Mouse (Mus musculus) liver (tissue): ENCODE results near the gene Kank2.

Experiments
- DNase-seq: peaks from one replicate; pipeline ENCODE4 v3.0.0-alpha.2; 2020; ENCODE audit warnings: mixed read lengths

Gene Kank2

DNA sequence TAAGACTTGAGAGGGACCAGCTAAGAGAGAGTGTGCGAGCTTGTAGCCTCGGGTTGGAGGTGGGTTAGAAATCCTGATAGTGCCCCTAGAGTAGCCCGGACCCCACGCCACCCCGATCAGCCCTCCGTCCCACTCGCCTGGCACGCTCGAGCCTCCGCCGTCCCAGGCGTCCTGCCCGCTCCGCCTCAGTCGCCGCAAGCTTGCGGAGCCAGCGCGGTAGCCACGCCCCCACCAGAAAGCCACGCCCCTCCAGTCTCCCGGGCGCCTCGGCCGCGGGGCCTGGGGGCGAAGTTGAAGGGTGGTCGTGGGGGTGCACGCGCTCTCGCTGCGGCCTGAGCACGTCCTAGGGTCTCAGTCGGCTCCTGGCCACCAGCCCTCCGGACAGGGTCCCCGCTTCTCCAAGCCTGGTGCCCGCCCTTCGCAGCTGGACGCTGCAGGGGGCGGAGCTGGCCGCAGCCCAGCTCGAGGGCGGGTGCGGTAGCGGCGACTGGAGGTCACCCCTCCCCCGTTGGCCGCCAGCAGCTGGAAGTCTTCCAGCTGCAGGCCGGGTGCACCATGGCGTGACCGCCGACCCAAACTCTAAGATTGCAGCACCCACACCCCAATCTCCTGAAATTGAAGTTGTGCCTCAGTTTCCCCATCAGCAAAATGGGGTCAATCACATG, at the start of gene Kank2:
Gene Kank2 (minus strand): TSS at position 400 of the 665 bp plus-strand sequence.
- peak; percentile 88 for DNase-seq

GRCm38 (mm10) chr9:21847926-21848325, 49.4 kb upstream of the Kank2 start:
- DNase-seq = no peak

DNA sequence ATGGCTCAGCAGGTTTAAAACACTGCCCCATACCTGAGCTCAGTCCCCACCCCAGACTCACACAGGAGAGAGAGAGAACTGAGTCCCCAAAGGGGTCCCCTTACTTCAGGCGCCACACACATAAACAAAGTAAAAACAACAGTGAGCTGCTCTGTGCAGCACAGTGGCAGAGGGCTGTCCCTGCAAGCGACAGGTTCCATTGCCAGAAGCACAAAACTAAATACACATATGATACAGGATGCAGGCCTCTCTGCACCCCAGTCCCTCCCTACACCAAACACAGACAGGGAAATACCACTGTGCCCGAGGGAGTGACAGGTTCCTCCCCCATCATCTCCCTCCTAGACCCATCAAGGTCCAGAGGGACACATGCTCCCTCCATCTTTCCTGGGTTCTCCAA, 48.9 kb upstream of the Kank2 start:
- no peak for DNase-seq

- DNase-seq = peak; percentile 49
These were observed 48.3 kb upstream of the Kank2 start for GRCm38 (mm10) chr9:21846755-21847341.

DNA sequence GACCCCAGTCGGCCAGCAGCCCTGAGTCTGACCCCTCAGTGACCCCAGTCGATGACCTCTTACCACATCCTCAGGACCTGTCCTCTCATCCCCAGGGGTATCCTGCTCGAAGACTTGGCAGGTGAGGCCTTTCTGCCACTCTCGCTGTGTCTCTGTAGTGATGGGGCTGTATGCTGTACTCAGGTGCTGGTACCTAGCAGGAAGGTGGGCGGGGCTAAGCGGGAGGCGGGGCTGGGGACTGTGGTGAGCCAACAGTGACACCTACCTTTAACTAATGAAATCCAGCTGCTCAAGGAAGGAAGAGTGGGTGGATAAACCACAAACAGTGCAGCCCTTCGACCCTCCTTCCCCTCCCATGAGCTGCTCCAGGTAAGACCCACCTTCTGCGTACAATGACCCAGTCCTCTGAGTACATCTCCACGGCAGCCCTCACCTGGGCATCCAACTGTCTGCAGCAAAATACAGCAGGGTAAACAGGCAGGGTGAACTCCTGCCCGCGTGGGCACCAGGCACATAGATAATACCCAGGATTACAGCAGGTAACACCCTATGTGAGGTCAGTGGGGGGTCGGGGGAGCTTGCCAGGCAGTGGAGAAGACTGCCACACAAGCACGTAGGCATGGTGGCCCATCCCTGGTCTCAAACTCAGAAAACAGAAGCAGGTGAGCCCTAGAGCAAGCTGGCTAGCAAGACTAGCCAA, 47.0 kb upstream of the Kank2 start:
- peak; percentile 51 for DNase-seq

DNA sequence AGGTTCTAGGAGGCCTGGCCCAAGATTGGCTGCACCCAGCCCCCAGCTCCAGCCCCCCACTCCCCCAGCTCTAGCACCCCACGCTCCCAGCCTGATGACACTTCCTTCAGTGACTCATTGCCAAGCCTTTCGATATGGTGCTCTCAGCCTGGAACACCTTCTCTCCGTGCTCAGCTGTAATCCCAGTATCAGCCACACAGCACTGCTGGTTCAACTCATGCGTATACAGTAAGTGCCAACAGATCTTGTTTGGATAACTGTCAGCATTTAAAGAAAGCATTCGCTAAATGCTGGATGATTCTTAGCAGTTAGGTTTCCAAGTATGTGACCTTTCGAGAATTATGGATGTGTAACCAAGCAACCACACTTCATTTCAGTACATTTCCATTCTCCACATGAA, 44.5 kb upstream of the Kank2 start:
- DNase-seq = no peak

GRCm38 (mm10) chr9:21842391-21842790, 43.8 kb upstream of the Kank2 start:
- no peak for DNase-seq

DNA sequence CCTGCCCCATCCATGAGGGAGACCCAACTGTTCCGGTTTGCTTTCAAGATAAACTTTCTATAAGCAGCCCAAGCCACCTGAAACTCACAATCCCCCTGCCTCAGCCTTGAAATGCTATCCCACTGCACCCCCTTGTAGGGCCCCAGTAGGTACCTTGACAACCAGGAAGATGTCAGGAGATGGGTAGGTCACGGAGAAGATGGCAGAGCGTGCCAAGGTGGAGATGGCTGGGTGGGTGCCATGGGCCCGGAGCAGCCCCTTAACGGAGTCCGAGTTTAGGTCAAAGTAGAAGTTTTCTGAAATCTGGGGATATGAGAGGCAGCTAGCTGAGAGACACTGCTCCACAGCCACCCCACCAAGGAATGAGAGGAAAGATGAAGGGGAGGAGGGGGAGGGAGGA, 42.8 kb upstream of the Kank2 start:
- DNase-seq = no peak

DNA sequence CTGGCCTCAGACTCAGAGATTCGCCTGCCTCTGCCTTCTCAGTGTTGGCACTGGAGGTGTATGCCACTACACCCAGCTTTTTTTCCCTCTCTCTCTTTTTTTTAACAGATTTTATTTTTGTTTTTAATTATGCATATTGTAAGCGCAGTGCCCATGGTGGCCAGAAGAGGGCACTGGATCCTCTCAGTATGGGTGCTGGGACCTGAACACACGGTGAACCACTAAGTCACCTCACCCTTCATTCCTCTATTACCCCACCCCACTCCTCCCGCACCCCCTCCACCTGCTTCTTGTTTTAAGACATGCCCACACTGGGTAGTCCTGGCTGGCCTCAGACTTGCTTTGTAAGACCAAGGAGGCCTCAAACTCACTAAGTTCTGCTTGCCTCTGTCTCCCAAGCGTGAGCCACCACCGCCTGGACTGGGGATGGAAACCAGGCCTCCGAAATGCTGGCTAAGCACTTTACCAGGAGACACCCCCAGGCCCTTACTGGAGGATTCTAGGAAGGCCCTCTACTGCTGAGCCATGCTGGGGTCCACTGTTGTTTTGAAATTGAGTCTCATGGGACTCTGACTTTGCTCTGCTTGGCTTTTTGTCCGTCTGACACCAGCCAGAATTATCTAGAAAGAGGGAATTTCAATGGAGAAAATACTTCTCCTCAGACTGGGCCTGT, 41.7 kb upstream of the Kank2 start:
- DNase-seq = peak; percentile 46

DNA sequence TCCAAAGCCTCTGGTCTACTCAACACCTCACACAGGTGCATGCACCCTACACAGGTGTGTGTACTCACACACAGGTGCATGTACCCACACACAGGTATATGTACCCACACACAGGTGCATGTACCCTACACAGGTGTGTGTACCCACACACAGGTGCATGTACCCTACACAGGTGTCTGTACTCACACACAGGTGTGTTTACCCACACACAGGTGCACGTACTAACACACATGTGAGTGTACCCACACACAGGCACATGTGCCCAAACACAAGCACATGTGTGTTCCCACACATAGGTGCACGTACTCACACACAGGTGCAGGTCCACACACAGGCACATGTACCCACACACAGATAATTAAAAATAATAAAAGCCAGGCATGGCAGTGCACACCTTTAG, 39.1 kb upstream of the Kank2 start:
- DNase-seq = no peak

DNA sequence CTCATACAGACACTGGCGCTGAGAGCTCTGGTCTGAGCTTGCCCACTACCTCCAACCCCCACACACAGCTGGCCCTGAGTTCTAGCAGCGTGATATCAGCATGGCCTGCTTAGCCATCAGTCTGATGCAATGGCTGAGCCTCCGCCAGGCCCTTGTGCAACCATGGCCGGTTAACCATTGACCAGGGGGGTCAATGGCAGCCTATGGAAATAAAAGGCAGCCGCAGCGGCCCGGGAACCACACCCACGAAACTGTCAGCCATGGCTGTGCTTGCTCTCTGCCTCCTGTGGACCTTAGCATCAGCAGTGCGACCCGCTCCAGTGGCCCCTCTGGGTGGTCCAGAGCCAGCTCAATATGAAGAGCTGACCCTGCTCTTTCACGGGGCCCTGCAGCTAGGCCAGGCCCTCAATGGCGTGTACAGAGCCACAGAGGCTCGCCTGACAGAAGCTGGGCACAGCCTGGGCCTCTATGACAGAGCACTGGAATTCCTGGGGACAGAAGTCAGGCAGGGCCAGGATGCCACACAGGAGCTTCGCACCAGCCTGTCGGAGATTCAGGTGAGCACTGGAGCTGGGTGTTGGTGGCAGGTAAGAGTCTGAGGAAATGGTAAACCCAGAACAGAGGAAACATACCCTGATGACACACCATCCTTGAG, 36.8 kb upstream of the Kank2 start, which contains the start of gene Angptl8:
Gene Angptl8 (plus strand): TSS at position 253 of the 655 bp plus-strand sequence.
- DNase-seq = peak; percentile 69

- peak; percentile 39 for DNase-seq
These were observed 33.2 kb upstream of the Kank2 start for GRCm38 (mm10) chr9:21831558-21832240.

DNA sequence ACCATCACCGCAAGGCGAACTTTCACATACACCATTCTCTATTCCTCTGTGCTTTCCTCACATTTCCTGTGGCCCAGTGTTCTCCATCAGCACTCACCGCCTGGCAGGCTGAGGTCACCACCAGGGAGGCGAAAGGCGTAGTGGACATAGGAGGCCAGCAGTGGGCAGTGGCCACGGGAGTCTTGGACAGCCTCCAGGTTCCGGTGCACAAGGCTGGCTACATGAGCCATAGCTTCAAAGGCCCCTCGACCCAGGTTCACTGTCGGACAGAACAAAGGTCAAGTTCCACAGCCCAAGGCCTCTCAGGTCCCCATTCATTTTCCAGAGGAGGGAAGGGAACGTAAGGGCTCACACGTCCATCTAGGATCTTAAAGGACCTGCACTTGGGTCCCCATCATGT, 32.4 kb upstream of the Kank2 start:
- peak; percentile 41 for DNase-seq

GRCm38 (mm10) chr9:21830461-21830850, 31.9 kb upstream of the Kank2 start:
- no peak for DNase-seq

GRCm38 (mm10) chr9:21829834-21830460, 31.4 kb upstream of the Kank2 start:
- DNase-seq = no peak

DNA sequence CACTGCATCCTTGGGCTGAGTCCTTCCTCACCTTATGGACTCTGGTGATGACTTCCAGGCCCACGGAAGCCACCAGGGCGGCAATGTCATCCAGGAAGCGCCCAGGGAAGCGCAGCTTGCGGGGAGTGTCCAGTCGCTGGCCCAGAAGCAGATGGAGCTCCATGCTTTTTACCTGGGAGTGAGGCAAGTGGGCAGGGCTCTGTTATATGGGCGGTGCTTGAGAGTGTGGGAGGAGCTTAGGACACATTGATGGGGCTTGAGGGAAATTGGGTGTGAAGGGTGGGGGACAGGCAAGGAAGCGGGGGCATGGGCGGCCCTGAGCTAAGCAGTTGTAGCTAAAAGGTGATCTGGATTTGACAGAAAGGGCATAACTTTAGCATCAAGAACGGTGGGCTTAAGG, 25.8 kb upstream of the Kank2 start:
- no peak for DNase-seq

DNA sequence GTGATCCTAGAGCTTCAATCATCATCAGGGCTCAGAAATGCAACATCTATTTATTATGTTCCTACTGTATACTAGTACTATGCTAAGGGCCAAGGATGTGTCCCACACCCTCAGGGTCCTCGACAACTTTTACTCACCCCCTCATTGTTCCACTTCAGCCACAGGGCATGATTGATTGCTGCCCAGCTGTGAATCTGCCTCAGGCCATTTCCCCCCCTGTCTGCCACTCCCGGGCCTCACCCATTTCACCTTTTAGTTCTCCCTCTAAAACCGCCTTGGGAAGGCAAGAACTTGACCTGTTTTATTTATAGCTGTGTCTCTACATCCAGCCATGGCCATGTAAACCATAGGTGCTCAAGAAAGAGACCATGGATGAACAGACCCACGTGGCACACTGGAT, 25.4 kb upstream of the Kank2 start:
- no peak for DNase-seq

DNA sequence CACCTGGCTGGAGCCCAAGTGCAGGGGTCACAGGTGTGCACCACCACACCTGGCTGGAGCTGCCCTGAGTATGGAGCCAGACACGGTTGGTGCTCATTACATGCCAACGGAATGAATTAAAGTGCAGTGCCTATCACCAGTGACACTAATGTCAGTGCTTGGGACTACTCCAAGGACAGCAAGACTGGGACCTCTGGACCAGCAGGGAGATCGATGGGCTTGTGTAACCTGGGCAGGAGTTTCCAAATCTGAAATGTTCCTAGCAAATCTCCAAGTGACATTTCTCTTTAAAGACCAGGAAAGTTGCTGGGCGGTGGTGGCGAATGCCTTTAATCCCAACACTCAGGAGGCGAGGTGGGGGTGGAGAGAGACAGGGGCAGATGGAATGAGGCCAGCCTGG, 24.1 kb upstream of the Kank2 start:
- DNase-seq = no peak

- DNase-seq = no peak
These were observed 21.6 kb upstream of the Kank2 start for GRCm38 (mm10) chr9:21820183-21820582.

- DNase-seq = no peak
These were observed 20.7 kb upstream of the Kank2 start for GRCm38 (mm10) chr9:21819181-21819729.

DNA sequence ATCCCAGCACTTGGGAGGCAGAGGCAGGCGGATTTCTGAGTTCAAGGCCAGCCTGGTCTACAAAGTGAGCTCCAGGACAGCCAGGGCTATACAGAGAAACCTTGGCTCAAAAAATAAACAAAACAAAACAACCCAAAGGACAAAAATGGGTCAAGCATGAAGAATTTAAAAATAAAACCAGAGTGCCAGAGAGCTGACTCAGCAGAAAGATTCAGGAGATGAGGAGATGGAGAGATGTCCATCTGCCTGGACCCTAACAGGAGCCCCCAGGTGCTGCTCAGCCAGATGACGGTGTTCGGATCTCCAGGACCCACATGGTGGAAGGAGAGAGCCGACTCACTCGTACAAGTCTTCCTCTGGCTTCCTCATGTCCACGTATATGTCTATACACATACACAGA, 20.0 kb upstream of the Kank2 start:
- DNase-seq = no peak

GRCm38 (mm10) chr9:21818125-21818524, 19.6 kb upstream of the Kank2 start:
- no peak for DNase-seq
